Mouse (Mus musculus): Measurements from ENCODE around the gene Cp.
"Not testable (repeated sequence)": the region's sequence is repeated elsewhere in the genome, so short reads cannot be mapped to it uniquely, and the experiment has no call there.

Cp gene

GRCm38 (mm10) chr3:20007275-20007674, 50.4 kb downstream of the Cp start:
- no peak for DNase-seq (ENCODE audit: low read depth)

GRCm38 (mm10) chr3:20007759-20008158, 50.9 kb downstream of the Cp start:
- no peak for DNase-seq (ENCODE audit: low read depth)

- DNase-seq (ENCODE audit: low read depth): no peak
Measured at GRCm38 (mm10) chr3:20010464-20010863, 53.6 kb downstream of the Cp start.

GRCm38 (mm10) chr3:20010905-20011304, 54.1 kb downstream of the Cp start:
- DNase-seq (ENCODE audit: low read depth): not testable (repeated sequence)

- DNase-seq (ENCODE audit: low read depth): no peak
Measured at GRCm38 (mm10) chr3:20014454-20014853, 57.6 kb downstream of the Cp start.

GRCm38 (mm10) chr3:20018076-20018475, 61.2 kb downstream of the Cp start:
- DNase-seq (ENCODE audit: low read depth): no peak

GRCm38 (mm10) chr3:20023832-20024231, 67.0 kb downstream of the Cp start:
- no peak for DNase-seq (ENCODE audit: low read depth)

GRCm38 (mm10) chr3:20026481-20026880, 69.6 kb downstream of the Cp start:
- DNase-seq (ENCODE audit: low read depth): peak; percentile 63

- peak; percentile 52 for DNase-seq (ENCODE audit: low read depth)
Measured at GRCm38 (mm10) chr3:20026996-20027689, 70.3 kb downstream of the Cp start.

GRCm38 (mm10) chr3:20027788-20028187, 70.9 kb downstream of the Cp start:
- DNase-seq (ENCODE audit: low read depth): no peak

- DNase-seq (ENCODE audit: low read depth): no peak
Measured at GRCm38 (mm10) chr3:20028640-20029039, 71.8 kb downstream of the Cp start.

GRCm38 (mm10) chr3:20030807-20031206, 74.0 kb downstream of the Cp start:
- peak; percentile 49 for DNase-seq (ENCODE audit: low read depth)

- DNase-seq (ENCODE audit: low read depth): peak; percentile 47
Measured at GRCm38 (mm10) chr3:20033761-20034718, 77.2 kb downstream of the Cp start.

GRCm38 (mm10) chr3:20034719-20035404, 78.0 kb downstream of the Cp start, which contains the start of gene Hps3:
Gene Hps3, minus strand, starts transcription at chr3:20035315.
- peak; percentile 94 for DNase-seq (ENCODE audit: low read depth)

- DNase-seq (ENCODE audit: low read depth): no peak
Measured at GRCm38 (mm10) chr3:20036069-20036468, 79.2 kb downstream of the Cp start.

GRCm38 (mm10) chr3:20041461-20041860, 84.6 kb downstream of the Cp start:
- not testable (repeated sequence) for DNase-seq (ENCODE audit: low read depth)

- not testable (repeated sequence) for DNase-seq (ENCODE audit: low read depth)
Measured at GRCm38 (mm10) chr3:20044736-20045135, 87.9 kb downstream of the Cp start.

- peak; percentile 97 for DNase-seq (ENCODE audit: low read depth)
Measured at GRCm38 (mm10) chr3:20057306-20058196, 100.7 kb downstream of the Cp start, which contains the start of gene Hltf. Gene Hltf, plus strand, starts transcription at chr3:20057811.

GRCm38 (mm10) chr3:20058197-20058541, 101.3 kb downstream of the Cp start:
- DNase-seq (ENCODE audit: low read depth): no peak
